Mouse (Mus musculus) forebrain, postnatal 0 days (tissue): ENCODE measurements around the gene Myo3b. TPM values are rescaled to one million over a fixed set of nuclear protein-coding genes. Genes with fewer than 3 reads are reported as not detected.

Experiments
- ATAC-seq: fragments of 200-750 bp; cut with Nextera tagmentation; 2 replicates; pipeline ENCODE4 v1.8.0; 2017; ENCODE audit warnings: mild to moderate bottlenecking, moderate library complexity
- DNase-seq: peaks from one replicate; pipeline ENCODE4 v3.0.0-alpha.2; 2015
- H3K27ac ChIP-seq: fragments of 300-500 bp; sonication (generic); 2 replicates; pipeline ENCODE4 v1.5.1; 2014; ENCODE audit warnings: low read depth, mild to moderate bottlenecking, antibody characterized with exemption, low read length, moderate library complexity, mixed read lengths
- H3K27me3 ChIP-seq: fragments of 300-500 bp; sonication (generic); 2 replicates; pipeline ENCODE4 v1.6.1; 2014; ENCODE audit warnings: mild to moderate bottlenecking, low read length, mixed read lengths; ENCODE audit not compliant: insufficient read depth
- H3K36me3 ChIP-seq: fragments of 300-500 bp; sonication (generic); 2 replicates; pipeline ENCODE4 v1.6.1; 2014; ENCODE audit warnings: mild to moderate bottlenecking, moderate library complexity; ENCODE audit not compliant: insufficient read depth
- H3K4me1 ChIP-seq: fragments of 300-500 bp; sonication (generic); 2 replicates; pipeline ENCODE4 v1.6.1; 2014; ENCODE audit warnings: antibody characterized with exemption; ENCODE audit not compliant: insufficient read depth
- H3K4me2 ChIP-seq: fragments of 300-500 bp; sonication (generic); 2 replicates; pipeline ENCODE4 v1.6.1; 2014; ENCODE audit warnings: low read depth, mild to moderate bottlenecking, moderate library complexity
- H3K4me3 ChIP-seq: fragments of 300-500 bp; sonication (generic); 2 replicates; pipeline ENCODE4 v1.5.1; 2014; ENCODE audit warnings: low read depth, low read length, mixed read lengths
- H3K9ac ChIP-seq: fragments of 300-500 bp; sonication (generic); 2 replicates; pipeline ENCODE4 v1.6.1; 2014; ENCODE audit warnings: mild to moderate bottlenecking
- H3K9me3 ChIP-seq: fragments of 300-500 bp; sonication (generic); 2 replicates; pipeline ENCODE4 v1.6.1; 2016; ENCODE audit warnings: low read length
- CTCF ChIP-seq: sonication (generic); IDR thresholded peaks from 2 replicates; pipeline ENCODE4 v1.5.1; 2016; ENCODE audit warnings: antibody characterized with exemption, control low read depth, low read depth
- WGBS: fragments of 180-500 bp; shearing (Covaris S2); extraction: QIAGEN DNeasy Blood & Tissue Kit; methylation state at CpG from one replicate; pipeline ENCODE4 v1.1.7; 2014; 5-methylcytosine and 5-hydroxymethylcytosine counted together
- polyA plus RNA-seq: library from polyadenylated mRNA; unstranded; fragments of >200 nt; fragmentation: Nextera tagmentation; extraction: Ambion mirVana; gene quantifications from 2 replicates; pipeline ENCODE4 v1.2.1, GENCODE M21; 2015
- total RNA-seq: library from RNA; depleted of rRNA; stranded (reverse); fragments of >200 nt; gene quantifications from 2 replicates; pipeline ENCODE4 v1.2.3, GENCODE M21; 2014

Myo3b gene
- total and polyA plus RNA-seq, 2 experiments from 2014 or later: 0.36 to 2.0 TPM

DNA sequence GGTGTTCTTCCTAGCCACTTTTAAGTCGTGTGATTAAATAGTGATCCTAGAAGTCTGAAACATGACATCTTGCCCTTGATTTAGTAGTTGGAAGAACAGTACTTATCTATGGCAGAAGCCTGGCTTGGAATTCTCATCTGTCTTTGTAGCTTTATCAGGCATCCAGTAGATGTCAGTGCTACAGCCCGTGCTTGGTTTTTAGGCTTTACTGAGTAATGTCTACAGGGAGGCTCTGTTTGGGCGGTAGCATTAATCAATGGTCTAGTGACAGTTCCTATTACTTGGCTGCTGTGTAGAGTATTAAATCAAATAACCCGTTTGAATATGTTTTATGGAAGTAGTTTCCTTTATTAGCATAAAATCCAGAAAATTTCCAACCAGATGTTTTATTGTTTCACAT lies 210.9 kb downstream of the Myo3b start:
- H3K4me1 ChIP-seq: no peaks in the 10 kb centered on the region
- ATAC-seq (0 out of 2 replicates have a peak, but pooled peaks have one; percentile 29), DNase-seq (peak; percentile 25)
- no peak overlapping the region for H3K27ac ChIP-seq
- peak; percentile 53 for TF ChIP-seq CTCF
- H3K9me3 ChIP-seq: no peaks in the 10 kb centered on the region
- H3K36me3 ChIP-seq: no peaks in the 10 kb centered on the region
- H3K4me3 ChIP-seq: no peak overlapping the region
- no peaks in the 10 kb centered on the region for H3K27me3 ChIP-seq
- WGBS: 71% methylated on average over 4 of the region's 4 CpGs
- no peak overlapping the region for H3K9ac ChIP-seq
- no peak overlapping the region for H3K4me2 ChIP-seq

DNA sequence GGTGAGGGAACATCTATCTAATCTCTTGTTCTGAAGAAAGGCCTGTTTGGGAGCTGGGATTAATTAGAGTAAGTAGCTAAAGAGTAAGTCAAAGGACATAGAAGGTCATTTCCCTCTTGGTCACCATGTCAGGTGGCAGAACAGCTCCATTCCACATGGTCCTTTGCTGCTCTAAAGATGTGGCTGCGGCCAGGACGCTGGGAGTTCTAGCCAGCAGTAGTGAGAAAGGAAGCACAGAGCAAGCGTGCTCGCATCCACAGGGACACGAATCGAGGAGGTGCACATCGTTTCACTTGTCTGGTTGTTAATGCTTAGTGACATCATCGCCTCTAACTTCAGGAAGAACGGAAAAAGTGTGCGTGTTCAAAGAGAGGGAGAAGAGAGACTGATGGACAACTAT lies 212.3 kb downstream of the Myo3b start:
- no peak overlapping the region for H3K9ac ChIP-seq
- WGBS: 91% methylated on average over 10 of the region's 10 CpGs

DNA sequence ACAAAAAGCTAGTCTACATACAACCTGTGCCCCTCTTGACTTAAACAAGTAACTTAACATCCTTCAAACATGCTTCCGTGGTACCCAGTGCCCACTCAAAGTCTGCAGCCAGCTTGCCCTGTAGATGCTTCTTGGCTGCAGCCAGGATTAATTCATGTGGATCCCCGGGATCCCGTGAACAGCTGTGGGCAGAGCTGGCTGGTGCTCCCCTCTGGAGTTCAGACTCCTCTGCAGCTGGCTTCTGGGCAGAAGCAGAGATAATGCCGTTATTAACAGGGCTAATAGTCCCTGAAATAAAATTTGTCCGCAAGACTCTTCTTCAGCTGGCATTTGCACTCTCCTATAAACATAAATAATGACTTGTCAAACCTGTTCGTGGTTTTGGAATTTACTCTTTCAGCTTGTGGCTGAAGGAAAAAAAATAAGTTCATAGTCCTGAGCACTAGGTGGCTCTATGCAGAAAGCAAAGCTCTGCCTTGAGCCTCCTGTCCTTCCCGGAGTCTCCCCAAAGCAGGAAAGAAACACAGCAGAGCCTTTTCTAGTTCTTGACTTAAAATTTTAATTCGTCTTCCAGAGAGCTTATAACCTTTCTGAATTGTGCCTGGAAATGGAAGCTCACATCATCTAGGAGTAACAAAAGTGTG lies 220.6 kb downstream of the Myo3b start:
- H3K4me1 ChIP-seq: peaks cover 8% of the 10 kb centered on the region; the same call in 1 of the 2 replicates
- H3K4me3 ChIP-seq: no peak overlapping the region
- H3K9me3 ChIP-seq: no peaks in the 10 kb centered on the region
- TF ChIP-seq CTCF: peak; percentile 73
- no peaks in the 10 kb centered on the region for H3K27me3 ChIP-seq
- H3K9ac ChIP-seq: no peak overlapping the region
- H3K36me3 ChIP-seq: no peaks in the 10 kb centered on the region
- peak; percentile 64; the same call in 1 of the 2 replicates for ATAC-seq
- WGBS: 21% methylated on average over 8 of the region's 8 CpGs
- no peak overlapping the region for H3K27ac ChIP-seq
- DNase-seq: peak; percentile 72
- no peak overlapping the region for H3K4me2 ChIP-seq

More for the DNA sequence above, 212.3 kb downstream of the Myo3b start:
- Histone ChIP-seq H3K4me3 (no peak overlapping the region), H3K36me3 (no peaks in the 10 kb centered on the region), H3K4me1 (no peaks in the 10 kb centered on the region), H3K4me2 (no peak overlapping the region), H3K27ac (no peak overlapping the region), H3K9me3 (no peaks in the 10 kb centered on the region), H3K27me3 (no peaks in the 10 kb centered on the region)
- ATAC-seq: no peak
- no peak for TF ChIP-seq CTCF
- no peak for DNase-seq

- H3K4me1 ChIP-seq: peaks cover 8% of the 10 kb centered on the region; the same call in 1 of the 2 replicates
- no peaks in the 10 kb centered on the region for H3K27me3 ChIP-seq
- H3K27ac ChIP-seq: no peak overlapping the region
- H3K9me3 ChIP-seq: no peaks in the 10 kb centered on the region
- DNase-seq (peak; percentile 13), ATAC-seq (peak; percentile 16; the same call in 1 of the 2 replicates)
- 2% methylated on average over 2 of the region's 2 CpGs for WGBS
- no peak for TF ChIP-seq CTCF
- H3K4me3 ChIP-seq: no peak overlapping the region
- H3K36me3 ChIP-seq: no peaks in the 10 kb centered on the region
- H3K4me2 ChIP-seq: no peak overlapping the region
- H3K9ac ChIP-seq: no peak overlapping the region
Measured at GRCm38 (mm10) chr2:70260646-70261195, 221.8 kb downstream of the Myo3b start.

DNA sequence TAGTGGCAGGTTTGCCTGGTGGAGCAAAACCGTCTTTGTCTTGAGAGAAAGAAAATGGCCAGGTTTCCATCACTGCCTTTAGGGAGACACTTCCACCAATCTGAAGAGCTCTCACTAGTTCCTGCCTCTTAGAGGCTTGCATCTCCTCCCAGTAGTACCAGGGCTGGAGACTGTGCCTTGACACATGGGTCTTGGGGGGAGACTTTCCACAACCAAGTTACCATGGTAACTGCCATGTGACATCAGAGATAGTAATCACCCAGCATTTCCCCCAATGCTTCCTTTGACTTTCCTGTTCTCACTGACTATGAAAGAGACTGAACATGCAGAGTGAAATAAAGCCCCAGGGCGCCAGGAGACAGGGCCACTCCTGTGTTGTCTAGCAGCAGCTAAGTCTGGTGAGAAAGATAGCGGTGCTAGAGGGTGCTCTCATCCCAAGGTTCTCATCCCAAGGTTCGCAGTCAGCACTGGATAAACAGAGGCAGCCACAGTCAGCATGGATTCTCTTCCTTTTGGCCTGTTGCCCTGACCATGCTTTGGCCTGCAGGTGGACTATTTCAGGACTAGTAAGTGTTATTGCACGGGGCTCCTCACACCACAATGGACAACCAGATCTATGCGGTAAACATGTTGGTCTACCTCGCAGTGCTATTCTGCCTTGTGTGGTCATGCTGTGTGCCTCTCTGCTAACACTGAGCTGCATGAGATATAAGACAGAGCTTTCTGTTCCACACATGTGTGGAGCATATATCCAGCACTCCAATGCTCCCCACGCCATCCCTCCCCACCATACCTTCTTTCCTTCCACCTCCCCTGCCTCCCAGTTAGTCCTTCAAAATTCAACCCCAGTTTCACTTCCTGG lies 223.0 kb downstream of the Myo3b start:
- WGBS: 73% methylated on average over 8 of the region's 8 CpGs
- Histone ChIP-seq H3K4me2 (no peak overlapping the region), H3K4me1 (peaks cover 8% of the 10 kb centered on the region; the same call in 1 of the 2 replicates), H3K36me3 (no peaks in the 10 kb centered on the region), H3K9me3 (no peaks in the 10 kb centered on the region), H3K4me3 (no peak overlapping the region), H3K27ac (no peak overlapping the region), H3K27me3 (no peaks in the 10 kb centered on the region), H3K9ac (no peak overlapping the region; the same call in 1 of the 2 replicates)
- ATAC-seq (peak; percentile 76), DNase-seq (peak; percentile 33)
- no peak for TF ChIP-seq CTCF

DNA sequence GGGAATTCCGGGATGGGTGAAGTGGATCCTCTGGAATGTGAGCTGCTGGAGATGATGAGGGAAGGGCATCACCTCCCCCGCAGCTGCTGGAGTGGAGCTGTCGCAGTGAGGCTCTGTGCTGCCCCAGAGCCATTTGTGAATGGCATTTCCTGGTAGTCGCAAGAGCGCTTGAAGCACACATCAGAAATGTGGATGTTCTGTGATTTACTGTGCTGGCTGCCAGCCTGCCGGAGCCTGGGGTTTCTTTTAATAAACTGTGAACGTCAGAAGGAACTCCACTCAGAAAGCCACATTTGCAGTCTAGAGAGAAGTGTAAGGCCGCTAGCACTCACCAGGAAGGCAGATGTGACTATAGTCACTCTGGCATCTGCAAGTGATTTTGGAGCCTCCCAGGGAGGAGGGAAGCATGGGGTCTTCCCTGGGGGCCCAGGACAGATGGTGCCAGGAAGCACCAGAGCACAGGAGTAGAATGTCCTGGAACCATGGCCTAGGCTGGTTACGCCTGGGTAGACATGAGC lies 223.7 kb downstream of the Myo3b start:
- DNase-seq: peak; percentile 39
- Histone ChIP-seq H3K27ac (no peak overlapping the region), H3K4me3 (no peak overlapping the region), H3K9me3 (no peaks in the 10 kb centered on the region), H3K4me1 (peaks cover 8% of the 10 kb centered on the region; the same call in 1 of the 2 replicates), H3K36me3 (no peaks in the 10 kb centered on the region), H3K9ac (no peak overlapping the region; the same call in 1 of the 2 replicates), H3K27me3 (no peaks in the 10 kb centered on the region), H3K4me2 (no peak overlapping the region)
- ATAC-seq: peak; percentile 24; the same call in 1 of the 2 replicates
- 41% methylated on average over 9 of the region's 9 CpGs for WGBS
- no peak for TF ChIP-seq CTCF
